Mouse (Mus musculus) embryonic facial prominence, embryonic 12.5 days (tissue): ENCODE measurements around the gene Fhl1. TPM values are rescaled to one million over a fixed set of nuclear protein-coding genes. Genes with fewer than 3 reads are reported as not detected.

Experiments used
- ATAC-seq: fragments of 200-750 bp; cut with Nextera tagmentation; 2 replicates; pipeline ENCODE4 v1.8.0; 2017; ENCODE audit not compliant: insufficient number of reproducible peaks, insufficient read depth, low FRiP score, low TSS enrichment
- H3K27ac ChIP-seq: fragments of 300-500 bp; sonication (generic); 2 replicates; pipeline ENCODE4 v1.5.1; 2016; ENCODE audit warnings: mild to moderate bottlenecking
- H3K27me3 ChIP-seq: fragments of 300-500 bp; sonication (generic); 2 replicates; pipeline ENCODE4 v1.6.1; 2016; ENCODE audit warnings: mild to moderate bottlenecking, moderate library complexity
- H3K36me3 ChIP-seq: fragments of 300-500 bp; sonication (generic); 2 replicates; pipeline ENCODE4 v1.6.1; 2016; ENCODE audit warnings: mild to moderate bottlenecking
- H3K4me1 ChIP-seq: fragments of 300-500 bp; sonication (generic); 2 replicates; pipeline ENCODE4 v1.6.1; 2016
- H3K4me2 ChIP-seq: fragments of 300-500 bp; sonication (generic); replicated peaks from 2 replicates; pipeline ENCODE4 v1.6.1; 2016; ENCODE audit warnings: mild to moderate bottlenecking, moderate library complexity
- H3K4me3 ChIP-seq: fragments of 300-500 bp; sonication (generic); 2 replicates; pipeline ENCODE4 v1.5.1; 2016; ENCODE audit warnings: mild to moderate bottlenecking
- H3K9ac ChIP-seq: fragments of 300-500 bp; sonication (generic); 2 replicates; pipeline ENCODE4 v1.6.1; 2016; ENCODE audit warnings: mild to moderate bottlenecking, moderate library complexity
- H3K9me3 ChIP-seq: fragments of 300-500 bp; sonication (generic); 2 replicates; pipeline ENCODE4 v1.6.1; 2016; ENCODE audit warnings: mild to moderate bottlenecking, moderate library complexity
- WGBS: fragments of 180-500 bp; shearing (Covaris S2); methylation state at CpG from one replicate; pipeline ENCODE4 v1.1.7; 2016; 5-methylcytosine and 5-hydroxymethylcytosine counted together
- polyA plus RNA-seq: library from polyadenylated mRNA; unstranded; fragments of >200 nt; fragmentation: Nextera tagmentation; extraction: Ambion mirVana; gene quantifications from 2 replicates; pipeline ENCODE4 v1.2.1, GENCODE M21; 2016

The Fhl1 gene
- 43.8 and 45.8 TPM in 2 replicates for polyA plus RNA-seq

DNA sequence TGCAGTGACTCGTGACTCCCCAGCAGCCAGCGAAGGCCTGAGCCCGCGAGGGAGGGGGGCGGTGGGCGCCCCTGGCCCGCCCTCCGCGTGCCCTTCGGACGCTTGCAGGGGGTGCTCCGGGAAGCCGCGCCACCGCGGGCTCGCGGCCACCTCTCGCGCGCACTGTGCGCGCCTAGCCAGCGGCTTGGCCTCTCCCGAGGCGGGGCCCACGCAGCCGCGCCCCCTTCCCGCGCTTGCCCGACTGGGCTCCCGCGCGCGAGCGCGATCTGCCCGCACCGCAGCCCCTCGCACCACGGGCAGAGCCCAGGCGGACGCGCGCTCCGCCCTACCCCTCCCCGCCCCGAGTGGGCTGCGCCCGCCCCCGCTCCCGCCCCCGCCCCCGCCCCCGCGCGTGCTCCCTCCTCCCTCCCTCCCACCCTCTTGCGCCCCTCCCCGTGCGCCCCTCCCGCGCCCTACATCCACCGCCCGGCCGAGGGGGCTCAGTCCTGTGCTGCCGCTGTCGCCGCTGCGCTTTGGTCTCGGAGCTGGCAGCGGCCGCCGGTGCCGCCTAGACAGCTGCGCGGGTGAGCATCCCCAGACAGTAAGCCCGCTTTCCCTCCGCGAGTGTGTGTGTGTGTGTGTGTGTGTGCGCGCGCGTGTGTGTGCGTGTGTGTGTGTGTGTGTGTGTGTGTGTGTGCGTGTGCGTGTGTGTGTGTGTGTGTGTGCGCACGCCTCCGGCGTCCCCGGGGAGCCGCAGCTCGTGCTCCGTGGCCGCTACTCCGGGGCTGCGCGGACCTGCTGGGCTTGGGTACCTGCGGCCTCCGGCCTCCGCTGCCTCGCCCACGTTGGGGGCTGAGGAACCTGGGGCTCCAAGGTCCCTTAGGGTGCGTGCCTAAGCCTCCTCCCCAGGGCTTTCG, at the start of gene Fhl1:
Gene Fhl1, plus strand, starts transcription at position 482 of the 896 bp plus-strand sequence.
- no peaks in the 10 kb centered on the region for H3K9me3 ChIP-seq
- H3K27me3 ChIP-seq: no peaks in the 10 kb centered on the region
- H3K9ac ChIP-seq: peak within 1 kb of the TSS; percentile 66
- ATAC-seq: peak; percentile 89
- 25% methylated on average over 47 of the region's 106 CpGs for WGBS
- peak within 1 kb of the TSS; percentile 54 for H3K4me2 ChIP-seq
- H3K4me1 ChIP-seq: no peaks in the 10 kb centered on the region
- H3K27ac ChIP-seq: no peak within 1 kb of the TSS
- peak within 1 kb of the TSS; percentile 47 for H3K4me3 ChIP-seq
- no peaks in the 10 kb centered on the region for H3K36me3 ChIP-seq

DNA sequence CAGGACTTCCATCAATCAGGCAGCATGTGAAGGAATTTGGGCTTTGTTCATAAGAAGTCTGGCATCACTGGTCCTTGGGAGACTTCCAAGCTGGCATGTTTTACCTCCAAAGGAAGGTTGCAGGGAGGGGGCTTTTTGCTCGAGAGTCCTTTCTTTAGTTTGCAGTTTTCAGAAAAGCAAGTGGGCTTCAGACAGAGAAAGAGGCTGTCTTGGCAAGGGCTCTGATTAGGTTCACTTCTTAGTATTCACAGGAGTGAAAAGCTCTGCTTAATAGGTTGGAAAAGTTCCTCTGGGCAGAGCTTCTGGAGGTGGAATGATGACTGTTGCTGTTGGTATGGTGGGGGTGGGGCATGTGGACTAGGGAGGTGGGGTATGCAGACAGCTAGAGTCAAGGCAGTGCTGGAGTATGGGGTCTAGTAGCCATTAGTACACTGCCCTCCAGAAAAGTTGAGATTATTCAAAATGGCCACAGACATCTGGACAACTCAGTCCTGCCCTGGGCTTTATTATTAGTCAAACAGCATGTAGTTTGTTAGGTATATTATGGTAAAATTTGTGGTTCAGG, 49.3 kb upstream of the Fhl1 start:
- ATAC-seq: no peak
- H3K9ac ChIP-seq: no peak overlapping the region
- H3K27me3 ChIP-seq: no peaks in the 10 kb centered on the region
- no peaks in the 10 kb centered on the region for H3K36me3 ChIP-seq
- no peak overlapping the region for H3K4me2 ChIP-seq
- no peak overlapping the region for H3K4me3 ChIP-seq
- H3K9me3 ChIP-seq: no peaks in the 10 kb centered on the region
- H3K4me1 ChIP-seq: no peaks in the 10 kb centered on the region
- 59% methylated on average over 1 of the region's 1 CpGs for WGBS
- no peak overlapping the region for H3K27ac ChIP-seq

DNA sequence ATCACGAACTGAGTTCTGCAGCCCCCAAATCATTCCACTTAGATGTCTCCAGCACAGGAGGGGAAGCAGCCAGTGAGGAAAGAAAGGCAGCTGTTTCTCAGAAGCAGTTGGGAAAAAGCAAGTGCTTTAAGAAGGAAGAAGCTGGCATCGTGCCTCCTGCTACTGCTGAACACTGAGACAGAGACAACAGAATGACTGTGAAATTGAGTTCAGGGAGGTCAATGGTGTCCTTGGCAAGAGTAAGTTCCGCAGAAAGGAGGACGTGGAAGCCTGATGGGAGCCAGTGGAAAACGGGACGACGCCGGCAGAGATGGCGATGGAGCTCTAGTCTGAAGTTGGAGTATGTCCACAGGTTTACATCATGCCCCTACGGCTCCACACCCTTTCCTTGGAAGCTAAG, 48.1 kb upstream of the Fhl1 start:
- 91% methylated on average over 10 of the region's 10 CpGs for WGBS
- Histone ChIP-seq H3K36me3 (no peaks in the 10 kb centered on the region), H3K27me3 (no peaks in the 10 kb centered on the region), H3K9ac (no peak overlapping the region), H3K27ac (no peak overlapping the region), H3K9me3 (no peaks in the 10 kb centered on the region), H3K4me1 (no peaks in the 10 kb centered on the region), H3K4me3 (no peak overlapping the region), H3K4me2 (no peak overlapping the region)
- ATAC-seq: no peak

DNA sequence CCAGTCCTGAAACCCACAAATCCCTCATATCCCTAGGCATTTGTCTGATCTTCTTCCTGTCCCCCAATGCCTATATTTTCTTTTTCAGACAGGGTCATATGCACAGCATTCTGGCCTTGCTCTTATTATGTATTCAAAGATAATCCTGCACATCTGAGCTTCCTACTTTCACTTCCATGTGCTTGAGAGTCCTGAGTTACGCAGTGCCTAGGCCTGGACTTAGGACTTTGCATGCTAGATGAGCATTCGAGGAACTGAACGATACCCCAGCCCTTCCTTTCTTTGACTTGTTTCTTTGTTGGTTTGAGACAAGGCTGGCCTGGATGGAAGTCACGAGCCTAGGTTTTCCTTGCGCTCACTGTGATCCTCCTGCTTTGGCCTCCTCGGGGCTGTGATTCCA, 39.0 kb upstream of the Fhl1 start:
- no peak overlapping the region for H3K4me3 ChIP-seq
- no peaks in the 10 kb centered on the region for H3K4me1 ChIP-seq
- H3K9ac ChIP-seq: no peak overlapping the region
- no peak overlapping the region for H3K4me2 ChIP-seq
- no peak overlapping the region for H3K27ac ChIP-seq
- 86% methylated on average over 6 of the region's 6 CpGs for WGBS
- H3K36me3 ChIP-seq: no peaks in the 10 kb centered on the region
- H3K9me3 ChIP-seq: no peaks in the 10 kb centered on the region
- no peaks in the 10 kb centered on the region for H3K27me3 ChIP-seq
- ATAC-seq: no peak

DNA sequence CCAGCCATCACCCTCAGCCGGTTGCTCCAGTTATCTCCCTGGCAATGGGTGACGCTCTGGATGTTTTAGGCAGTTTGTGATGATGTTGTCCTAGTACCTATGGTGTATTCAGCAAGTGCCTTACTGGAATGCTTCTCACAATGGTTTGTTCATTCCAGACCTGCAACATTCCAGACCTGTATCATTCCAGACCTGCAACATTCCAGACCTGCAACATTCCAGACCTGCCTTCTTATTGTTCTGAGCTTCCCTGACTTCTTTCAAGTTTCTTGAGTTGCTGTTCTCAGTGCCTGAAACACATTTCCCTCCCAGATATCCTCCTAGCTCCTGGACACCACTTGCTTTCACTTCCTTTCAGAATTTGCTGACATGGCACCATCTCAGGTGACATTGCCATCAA, 37.0 kb upstream of the Fhl1 start:
- Histone ChIP-seq H3K9ac (no peak overlapping the region), H3K4me1 (no peaks in the 10 kb centered on the region), H3K27me3 (no peaks in the 10 kb centered on the region), H3K4me3 (no peak overlapping the region), H3K4me2 (no peak overlapping the region), H3K36me3 (no peaks in the 10 kb centered on the region), H3K9me3 (no peaks in the 10 kb centered on the region), H3K27ac (no peak overlapping the region)
- 74% methylated on average over 2 of the region's 2 CpGs for WGBS
- no peak for ATAC-seq

DNA sequence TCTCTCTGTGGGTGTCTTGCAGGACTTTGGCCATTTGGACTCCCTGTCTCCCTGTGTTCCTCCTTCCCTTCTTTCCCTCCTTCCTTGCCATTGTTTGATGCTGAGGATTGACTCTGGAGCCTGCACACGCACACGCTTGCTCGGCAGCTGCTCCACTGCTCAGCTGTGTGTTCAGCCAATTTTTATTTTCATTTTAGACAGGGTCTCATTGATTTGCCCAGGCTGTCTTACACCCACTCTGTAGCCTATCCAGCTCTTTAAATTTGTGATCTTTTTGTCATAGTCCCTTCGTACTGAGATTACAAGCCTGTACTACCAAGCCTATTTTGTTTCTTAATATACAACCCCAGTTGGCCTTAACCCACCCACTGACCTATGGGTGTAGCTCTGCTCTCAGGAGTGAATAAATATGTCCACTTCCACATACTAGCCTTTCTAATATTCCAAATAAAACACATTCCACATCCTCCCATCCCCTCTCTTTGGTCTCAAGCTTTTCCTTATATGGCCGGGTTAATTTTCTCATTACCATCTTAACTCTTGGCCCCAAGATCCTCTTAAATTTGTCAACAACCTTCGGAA, 34.3 kb upstream of the Fhl1 start:
- no peaks in the 10 kb centered on the region for H3K9me3 ChIP-seq
- H3K27ac ChIP-seq: no peak overlapping the region
- no peaks in the 10 kb centered on the region for H3K36me3 ChIP-seq
- H3K9ac ChIP-seq: no peak overlapping the region
- WGBS: 88% methylated on average over 6 of the region's 6 CpGs
- ATAC-seq: no peak
- no peaks in the 10 kb centered on the region for H3K4me1 ChIP-seq
- H3K4me3 ChIP-seq: no peak overlapping the region
- no peaks in the 10 kb centered on the region for H3K27me3 ChIP-seq
- H3K4me2 ChIP-seq: no peak overlapping the region

DNA sequence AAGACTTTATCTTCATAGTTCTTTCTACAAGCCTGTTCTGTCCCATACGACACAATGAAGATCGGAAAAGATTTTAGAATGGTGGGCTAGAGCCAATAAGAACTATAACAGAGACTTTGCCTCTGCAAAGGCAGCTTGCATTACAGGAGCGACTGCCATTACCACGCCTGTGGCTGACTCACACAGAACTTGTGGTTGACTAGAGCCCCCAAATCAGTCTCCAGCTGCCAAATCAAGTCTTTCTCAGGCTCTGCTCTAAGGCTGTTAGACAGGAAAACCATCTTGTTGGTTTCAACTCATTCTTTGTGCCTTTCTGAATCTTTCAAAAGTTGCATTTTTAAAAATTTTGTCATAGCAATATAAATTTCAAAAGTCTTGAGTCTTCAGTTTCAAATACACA, 33.7 kb upstream of the Fhl1 start:
- no peak for ATAC-seq
- H3K4me2 ChIP-seq: no peak overlapping the region
- no peaks in the 10 kb centered on the region for H3K27me3 ChIP-seq
- WGBS: 82% methylated on average over 4 of the region's 4 CpGs
- no peaks in the 10 kb centered on the region for H3K9me3 ChIP-seq
- no peak overlapping the region for H3K27ac ChIP-seq
- no peaks in the 10 kb centered on the region for H3K36me3 ChIP-seq
- no peak overlapping the region for H3K4me3 ChIP-seq
- no peaks in the 10 kb centered on the region for H3K4me1 ChIP-seq
- H3K9ac ChIP-seq: no peak overlapping the region

DNA sequence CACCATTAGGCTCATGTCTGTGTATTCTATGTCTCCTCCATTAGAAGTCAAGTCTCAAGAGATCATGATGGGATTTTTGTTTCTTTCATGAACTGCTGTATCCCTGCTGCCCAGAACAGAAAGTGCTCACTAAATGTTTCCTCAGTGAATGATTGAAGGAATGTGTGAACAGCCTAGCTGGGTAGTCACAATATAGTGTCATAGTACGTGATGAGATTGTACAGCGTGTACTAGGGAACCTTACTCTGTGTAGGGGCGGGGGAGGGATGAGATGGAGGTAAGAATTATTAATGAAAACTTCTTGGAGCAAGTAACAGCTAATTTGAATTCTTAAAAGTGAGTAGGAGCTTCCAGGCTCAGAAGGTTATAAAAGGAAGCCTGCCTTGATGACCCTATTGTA, 30.3 kb upstream of the Fhl1 start:
- Histone ChIP-seq H3K27me3 (no peaks in the 10 kb centered on the region), H3K4me1 (no peaks in the 10 kb centered on the region), H3K9ac (no peak overlapping the region), H3K4me3 (no peak overlapping the region), H3K36me3 (no peaks in the 10 kb centered on the region), H3K9me3 (no peaks in the 10 kb centered on the region), H3K4me2 (no peak overlapping the region), H3K27ac (no peak overlapping the region)
- ATAC-seq: no peak
- WGBS: 84% methylated on average over 3 of the region's 3 CpGs

DNA sequence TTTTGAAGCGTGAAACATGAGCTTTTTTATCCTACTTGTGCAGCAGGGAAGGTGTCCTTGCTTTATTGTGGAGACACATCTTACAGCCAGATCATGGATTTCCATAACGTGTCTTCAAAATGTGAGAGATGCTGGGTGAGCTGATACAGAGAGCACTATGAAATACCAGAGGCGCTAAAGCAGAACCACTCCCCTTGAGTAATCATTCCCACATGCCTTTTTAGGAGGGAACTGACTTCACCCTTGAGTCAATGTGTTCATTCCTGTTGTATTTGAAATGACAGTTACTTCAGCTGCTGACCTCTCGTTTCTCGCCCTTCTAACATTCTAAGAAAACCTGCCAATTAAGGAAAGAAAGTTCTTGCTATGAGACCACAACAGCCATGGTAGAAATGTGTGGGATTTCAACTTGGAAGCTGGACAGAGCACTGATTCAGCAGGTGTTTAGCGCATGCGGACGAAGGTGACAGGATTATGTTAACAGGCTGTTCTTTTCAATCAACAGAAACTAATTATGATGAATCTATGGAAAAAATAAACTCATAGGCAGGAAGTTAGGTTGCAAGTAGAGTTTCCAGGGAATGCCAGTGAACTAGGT, 27.5 kb upstream of the Fhl1 start:
- 63% methylated on average over 8 of the region's 8 CpGs for WGBS
- H3K9me3 ChIP-seq: no peaks in the 10 kb centered on the region

DNA sequence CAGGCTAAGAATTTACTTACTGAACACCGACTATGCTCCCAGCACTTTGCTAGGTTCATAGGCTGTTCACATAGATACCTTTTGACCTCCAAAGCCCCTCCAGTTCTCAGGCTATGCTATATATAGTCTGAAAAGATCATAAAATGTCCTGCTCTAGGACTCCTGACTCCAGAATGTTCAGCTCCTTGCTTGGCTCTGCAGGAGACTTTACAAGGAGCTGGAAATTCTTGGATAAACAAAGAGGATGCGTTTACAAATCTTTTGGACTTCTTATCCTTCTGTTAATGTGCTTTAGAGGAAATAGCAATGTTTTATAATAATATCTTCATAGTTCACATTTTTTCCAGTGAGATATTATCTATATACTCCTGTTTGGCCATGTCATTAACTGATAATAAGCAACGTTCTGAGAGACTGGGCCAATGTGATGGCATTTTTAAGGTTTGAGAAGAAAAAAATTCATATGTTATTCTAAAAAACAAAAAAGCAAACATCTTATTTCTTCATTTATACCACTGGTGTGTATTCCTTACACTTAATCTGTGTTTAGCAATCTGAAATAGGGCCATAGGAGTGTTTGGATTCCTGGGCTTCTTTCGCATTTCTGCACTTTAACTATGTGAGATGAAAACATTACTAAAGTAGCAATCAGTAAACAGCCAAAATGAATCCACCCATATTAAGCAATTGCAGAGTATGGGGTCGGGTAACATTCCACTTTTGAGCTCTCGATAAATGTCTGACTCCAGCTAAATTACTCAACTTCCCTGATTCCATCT, 22.8 kb upstream of the Fhl1 start:
- H3K9me3 ChIP-seq: no peaks in the 10 kb centered on the region
- ATAC-seq: no peak

More for the DNA sequence above, 27.5 kb upstream of the Fhl1 start:
- Histone ChIP-seq H3K4me1 (no peaks in the 10 kb centered on the region), H3K27ac (no peak overlapping the region), H3K36me3 (no peaks in the 10 kb centered on the region), H3K9ac (no peak overlapping the region), H3K4me3 (no peak overlapping the region), H3K27me3 (no peaks in the 10 kb centered on the region), H3K4me2 (no peak overlapping the region)
- no peak for ATAC-seq

DNA sequence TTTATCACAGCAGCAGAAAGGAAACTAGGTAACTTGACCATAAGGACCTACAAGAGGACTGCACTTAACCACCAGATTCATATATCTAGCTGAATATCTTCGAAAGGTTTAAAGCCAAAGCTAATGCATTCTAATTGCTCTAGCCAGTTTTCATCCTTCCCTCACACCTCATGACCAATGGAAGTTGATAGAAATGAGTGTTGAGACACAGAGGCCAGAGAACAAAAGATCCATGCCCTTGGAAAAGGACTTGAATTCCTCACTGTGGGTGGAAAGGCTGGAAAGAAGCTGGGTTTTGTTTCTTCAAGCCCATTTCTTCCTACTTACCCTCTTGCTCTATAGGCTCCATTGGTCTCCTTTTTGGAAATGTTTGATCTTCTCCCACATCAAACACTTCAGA, 21.1 kb upstream of the Fhl1 start:
- H3K9me3 ChIP-seq: no peaks in the 10 kb centered on the region
- H3K4me3 ChIP-seq: no peak overlapping the region
- H3K4me1 ChIP-seq: no peaks in the 10 kb centered on the region
- H3K36me3 ChIP-seq: no peaks in the 10 kb centered on the region
- no peaks in the 10 kb centered on the region for H3K27me3 ChIP-seq
- H3K9ac ChIP-seq: no peak overlapping the region
- 74% methylated on average over 1 of the region's 1 CpGs for WGBS
- no peak overlapping the region for H3K27ac ChIP-seq
- no peak overlapping the region for H3K4me2 ChIP-seq
- no peak for ATAC-seq

More for the DNA sequence above, 22.8 kb upstream of the Fhl1 start:
- no peak overlapping the region for H3K27ac ChIP-seq
- no peaks in the 10 kb centered on the region for H3K27me3 ChIP-seq
- H3K9ac ChIP-seq: no peak overlapping the region
- 78% methylated on average over 6 of the region's 6 CpGs for WGBS
- no peaks in the 10 kb centered on the region for H3K36me3 ChIP-seq
- H3K4me1 ChIP-seq: no peaks in the 10 kb centered on the region
- no peak overlapping the region for H3K4me2 ChIP-seq
- no peak overlapping the region for H3K4me3 ChIP-seq
